31 mouse cellular contexts compared by ENCODE assay signal in genomic region chr4:139100326-139100725, GRCm38 (mm10). TPM values are rescaled to one million over a fixed set of nuclear protein-coding genes. Genes with fewer than 3 reads are reported as not detected.
"Had no signal": no experiment of that assay in that cellular context is flagged by ENCODE, and none has a peak within 500 bp of the region (broad histone marks: within the 10 kb centered on the region; RNA-seq: fewer than 3 reads in every experiment).

No protein-coding gene starts in this region.

- H3K9ac ChIP-seq: heart, embryonic 13.5 days; heart, embryonic 15.5 days; hindbrain, embryonic 13.5 days; hindbrain, embryonic 15.5 days; kidney, embryonic 15.5 days; limb, embryonic 13.5 days; limb, embryonic 15.5 days; liver, embryonic 12.5 days; liver, embryonic 14.5 days had no signal

- H3K9me3 ChIP-seq: heart, embryonic 13.5 days; heart, embryonic 15.5 days; hindbrain, embryonic 13.5 days; hindbrain, embryonic 15.5 days; kidney, embryonic 15.5 days; limb, embryonic 13.5 days; limb, embryonic 15.5 days; liver, embryonic 12.5 days had no signal

- H3K27me3 ChIP-seq: heart, embryonic 13.5 days; heart, embryonic 15.5 days; hindbrain, embryonic 15.5 days; kidney, embryonic 15.5 days; limb, embryonic 13.5 days; limb, embryonic 15.5 days had no signal

- H3K4me1 ChIP-seq: liver, embryonic 12.5 days had no signal

- H3K4me3 ChIP-seq: heart, adult 2 months; heart, embryonic 13.5 days; heart, embryonic 15.5 days; hindbrain, embryonic 13.5 days; hindbrain, embryonic 15.5 days; kidney, embryonic 15.5 days; limb, embryonic 13.5 days; limb, embryonic 15.5 days; liver, embryonic 12.5 days had no signal

- DNase-seq: gastrocnemius, postnatal 14 days; gastrocnemius, postnatal 36 days; heart, adult 2 months; heart, postnatal 14 days; heart, postnatal 36 days; kidney, adult 11 months; kidney, adult 2 months; kidney, adult 9 months; kidney, postnatal 14 days; kidney, postnatal 36 days; layer of hippocampus, adult 9-11 months; layer of hippocampus, postnatal 36 days; left cerebral cortex, postnatal 4 days had no signal

- H3K27ac ChIP-seq: heart, adult 2 months; heart, embryonic 13.5 days; heart, embryonic 15.5 days; hindbrain, embryonic 13.5 days; hindbrain, embryonic 15.5 days; hindbrain, postnatal 0 days; kidney, embryonic 15.5 days; kidney, postnatal 0 days; limb, embryonic 13.5 days; limb, embryonic 15.5 days; liver, embryonic 12.5 days; liver, embryonic 14.5 days had no signal

RNA-seq across cellular contexts. Expression of gene Htr6, which starts 25.0 kb away (rescaled TPM):
- total RNA-seq: gastrocnemius, adult 18-20 months; gastrocnemius, adult 8-10 months; gastrocnemius, postnatal 14 days; gastrocnemius, postnatal 36 days; heart, adult 2 months; heart, postnatal 14 days; heart, postnatal 36 days; hematopoietic stem cell, adult 5-6 weeks had no signal
- polyA plus RNA-seq: heart, adult 2 months; heart, embryonic 11.5 days; heart, embryonic 13.5 days; heart, embryonic 15.5 days; heart, postnatal 0 days; hindbrain, embryonic 11.5 days; intestine, embryonic 16.5 days; kidney, adult 2 months; kidney, embryonic 15.5 days; liver, embryonic 12.5 days; liver, embryonic 14.5 days had no signal
